Mouse (Mus musculus) heart, adult 2 months (tissue): ENCODE results near the gene Alkbh7. TPM values are rescaled to one million over a fixed set of nuclear protein-coding genes. Genes with fewer than 3 reads are reported as not detected.

Source experiments
- DNase-seq, 2 experiments: peaks; one replicate each; pipeline ENCODE4 v3.0.0; 2021
- H3K27ac ChIP-seq: fragments of 200-600 bp; 2 replicates; pipeline ENCODE4 v1.8.1; 2022
- H3K27me3 ChIP-seq: fragments of 200-500 bp; 2 replicates; pipeline ENCODE4 v1.6.1; 2012; ENCODE audit warnings: mild to moderate bottlenecking, low read length, inconsistent platforms, mixed read lengths; ENCODE audit not compliant: control insufficient read depth, insufficient read depth
- H3K36me3 ChIP-seq: fragments of 200-500 bp; 2 replicates; pipeline ENCODE4 v1.6.1; 2012; ENCODE audit warnings: low read length, inconsistent platforms; ENCODE audit not compliant: control insufficient read depth, insufficient read depth
- H3K4me1 ChIP-seq: fragments of 200-500 bp; 2 replicates; pipeline ENCODE4 v1.6.1; 2011; ENCODE audit warnings: low read length; ENCODE audit not compliant: control insufficient read depth, insufficient read depth
- H3K4me3 ChIP-seq: fragments of 200-600 bp; 2 replicates; pipeline ENCODE4 v1.8.1; 2022
- H3K79me2 ChIP-seq: fragments of 200-500 bp; replicated peaks from 2 replicates; pipeline ENCODE4 v1.6.1; 2012; ENCODE audit warnings: mild to moderate bottlenecking, inconsistent platforms, low read length, moderate library complexity, mixed read lengths; ENCODE audit not compliant: control insufficient read depth, insufficient read depth
- H3K9ac ChIP-seq: fragments of 200-500 bp; 2 replicates; pipeline ENCODE4 v1.6.1; 2012; ENCODE audit warnings: low read depth, mild to moderate bottlenecking, control low read depth, inconsistent platforms, low read length, mixed read lengths
- CTCF ChIP-seq: fragments of 200-600 bp; IDR thresholded peaks from 2 replicates; pipeline ENCODE4 v1.8.1; 2022; ENCODE audit warnings: antibody characterized with exemption, mild to moderate bottlenecking, moderate library complexity
- EP300 ChIP-seq: fragments of 200-500 bp; IDR thresholded peaks from 2 replicates; pipeline ENCODE4 v1.6.1; 2011; ENCODE audit warnings: low read depth, low read length, control low read depth; ENCODE audit not compliant: insufficient read depth
- POLR2A ChIP-seq: fragments of 200-500 bp; IDR thresholded peaks from 2 replicates; pipeline ENCODE4 v1.6.1; 2011; ENCODE audit warnings: mild to moderate bottlenecking, low read depth, low read length, control low read depth; ENCODE audit not compliant: insufficient read depth
- WGBS: fragments of 180-500 bp; shearing (Covaris S2); methylation state at CpG from one replicate; pipeline ENCODE4 v1.1.7; 2018; 5-methylcytosine and 5-hydroxymethylcytosine counted together
- intact Hi-C: fragments of 180-260 bp; cut with DNase I; formaldehyde crosslinking; loops from one replicate; pipeline ENCODE4 v1.15.1; 2025
- polyA plus RNA-seq: library from polyadenylated mRNA; depleted of rRNA; stranded (reverse); fragments of >200 nt; gene quantifications from 2 replicates; pipeline ENCODE4 v1.2.3, GENCODE M21; 2012
- total RNA-seq, 2 experiments: library from RNA; stranded (reverse); gene quantifications; 2 replicates each; pipeline ENCODE4 v1.2.3; 2021

Alkbh7 gene
- total and polyA plus RNA-seq, 3 experiments, result 65.3 to 74.5 (median 72.8) TPM

DNA sequence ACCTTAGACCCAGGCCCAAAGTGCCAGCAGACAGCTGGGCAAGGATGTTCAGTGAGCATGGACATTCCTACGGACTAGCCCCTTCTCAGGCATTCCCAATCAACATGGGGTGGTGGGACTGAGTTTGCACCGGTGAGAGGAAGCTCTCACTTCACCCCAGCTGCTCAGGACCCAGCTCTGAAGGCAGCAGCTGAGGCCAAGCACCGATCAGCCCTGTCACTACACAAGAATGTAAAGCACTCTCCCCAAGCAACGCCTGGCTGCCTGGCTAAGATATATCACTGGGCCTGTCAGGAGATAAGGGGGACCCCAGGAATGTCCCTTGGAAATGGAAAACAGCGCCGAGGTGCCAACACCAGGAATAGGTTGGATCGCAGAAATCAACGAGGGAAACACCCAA is 4.1 kb downstream of the Alkbh7 start:
- Histone ChIP-seq H3K79me2 (no peaks in the 10 kb centered on the region), H3K9ac (no peak overlapping the region), H3K27ac (no peak overlapping the region), H3K27me3 (no peaks in the 10 kb centered on the region), H3K4me1 (peaks cover 4% of the 10 kb centered on the region; the same call in 1 of the 2 replicates), H3K36me3 (no peaks in the 10 kb centered on the region), H3K4me3 (no peak overlapping the region)
- WGBS, result 20% methylated on average over 8 of the region's 8 CpGs
- TF ChIP-seq EP300, result no peak
- TF ChIP-seq CTCF, result no peak
- no peak for TF ChIP-seq POLR2A
- intact Hi-C loops, result loop anchor here (10.0 kb wide), 1 partner anchor 386 kb away; the partner anchor contains the start of gene Rpl36
- DNase-seq, result no peak

DNA sequence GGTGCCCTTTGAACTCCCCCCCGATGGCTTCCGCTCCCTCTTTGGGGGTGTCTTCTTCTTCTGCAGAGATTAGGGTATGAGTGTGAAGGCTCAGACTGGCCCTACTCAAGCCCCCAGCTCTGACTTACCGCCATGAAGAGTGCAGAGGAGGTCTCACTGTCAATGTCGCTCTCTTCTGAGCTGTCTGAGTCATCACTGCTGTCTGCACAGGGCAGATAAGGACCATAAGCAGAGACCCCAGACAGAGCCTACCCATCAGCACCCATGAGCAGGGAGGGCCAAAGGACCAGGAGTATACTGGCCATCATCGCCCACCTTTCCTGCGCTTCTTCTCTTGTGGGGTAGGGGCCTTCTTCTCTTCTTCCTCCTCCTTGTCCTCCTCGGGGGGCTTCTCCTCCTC is 6.9 kb downstream of the Alkbh7 start:
- intact Hi-C loops, result loop anchor here (10.0 kb wide), 1 partner anchor 389 kb away; the partner anchor contains the start of gene Rpl36
- no peak for DNase-seq
- H3K4me1 ChIP-seq, result 0 out of 2 replicates have a peak, but pooled peaks cover 1% of the 10 kb centered on the region
- 82% methylated on average over 7 of the region's 7 CpGs for WGBS
- no peak for TF ChIP-seq CTCF
- TF ChIP-seq EP300, result no peak
- no peak for TF ChIP-seq POLR2A
- no peak overlapping the region for H3K4me3 ChIP-seq
- H3K27me3 ChIP-seq, result no peaks in the 10 kb centered on the region
- H3K79me2 ChIP-seq, result no peaks in the 10 kb centered on the region
- H3K9ac ChIP-seq, result no peak overlapping the region
- no peak overlapping the region for H3K27ac ChIP-seq
- no peaks in the 10 kb centered on the region for H3K36me3 ChIP-seq

DNA sequence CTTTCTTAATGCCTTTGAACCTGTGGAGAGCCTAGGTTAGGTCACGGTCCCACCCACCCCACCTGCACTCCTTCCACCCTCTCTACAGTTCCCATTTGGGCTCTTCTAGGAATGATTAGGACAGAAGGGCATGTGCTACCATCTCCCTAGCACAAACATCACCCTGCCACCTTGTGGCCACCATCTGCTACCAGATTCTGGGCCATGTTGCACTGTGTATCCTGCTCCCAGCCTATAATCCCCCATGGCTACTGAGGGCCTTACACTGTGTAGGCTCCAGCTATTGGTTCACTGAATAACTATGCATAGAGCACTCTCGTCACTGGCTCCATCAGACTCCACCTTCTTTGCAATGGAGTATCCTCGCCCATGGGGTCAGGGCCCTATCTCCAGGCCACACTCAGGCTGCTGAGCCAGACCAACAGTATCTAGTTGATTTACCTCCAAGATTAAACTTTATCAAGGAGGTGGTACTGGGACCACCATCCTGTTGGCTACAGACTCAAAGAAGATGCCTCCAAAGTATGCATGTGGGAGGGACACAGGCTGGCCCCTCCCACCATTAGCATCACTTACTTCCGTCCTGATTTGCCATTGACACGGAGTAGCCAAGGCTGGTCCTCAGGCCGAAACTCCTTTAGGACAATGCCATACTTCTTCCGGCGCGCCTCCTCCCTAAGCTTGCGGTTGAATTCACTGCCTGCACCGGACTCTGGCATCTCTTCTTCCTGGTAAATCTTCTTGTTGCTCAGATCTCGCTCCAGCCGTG is 10.2 kb downstream of the Alkbh7 start:
- peaks cover 3% of the 10 kb centered on the region; the same call in 1 of the 2 replicates for H3K4me1 ChIP-seq
- TF ChIP-seq EP300 (no peak), POLR2A (no peak), CTCF (peak; percentile 36)
- H3K27me3 ChIP-seq, result no peaks in the 10 kb centered on the region
- no peak overlapping the region for H3K4me3 ChIP-seq
- no peak overlapping the region for H3K27ac ChIP-seq
- intact Hi-C loops, result loop anchor here (10.0 kb wide), 1 partner anchor 393 kb away; the partner anchor contains the start of gene Rpl36
- no peak for DNase-seq
- H3K9ac ChIP-seq, result no peak overlapping the region
- no peaks in the 10 kb centered on the region for H3K79me2 ChIP-seq
- no peaks in the 10 kb centered on the region for H3K36me3 ChIP-seq
- WGBS, result 92% methylated on average over 13 of the region's 13 CpGs

DNA sequence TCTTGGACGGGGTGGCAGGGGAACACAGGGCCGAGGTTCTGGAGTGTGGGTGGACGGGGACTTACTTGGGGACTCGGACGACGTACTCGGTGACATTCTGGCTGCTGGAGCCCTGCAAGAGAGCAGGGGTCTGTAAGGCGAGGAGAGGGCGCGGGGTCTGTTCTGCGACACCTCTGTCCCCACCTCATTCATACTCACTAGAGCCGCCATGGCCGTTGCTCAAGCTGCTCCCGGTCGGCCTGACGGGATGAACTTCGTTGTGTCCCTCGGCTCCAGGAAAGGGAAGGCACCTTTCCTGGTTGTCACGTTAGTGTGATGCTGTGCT is 13.7 kb downstream of the Alkbh7 start:
- Histone ChIP-seq H3K4me3 (peak overlapping the region; percentile 73), H3K27me3 (no peaks in the 10 kb centered on the region), H3K27ac (peak overlapping the region; percentile 79), H3K9ac (peak overlapping the region; percentile 76), H3K4me1 (peaks cover 3% of the 10 kb centered on the region; the same call in 1 of the 2 replicates), H3K36me3 (no peaks in the 10 kb centered on the region), H3K79me2 (no peaks in the 10 kb centered on the region)
- no peak for DNase-seq
- intact Hi-C loops, result loop anchor here (1.0 kb wide), 2 partner anchors 20 to 21 kb away; partner anchors contain the start of genes Clpp and Khsrp
- WGBS, result under 1% methylated on average over 19 of the region's 19 CpGs
- TF ChIP-seq EP300 (no peak), POLR2A (no peak), CTCF (no peak)

DNA sequence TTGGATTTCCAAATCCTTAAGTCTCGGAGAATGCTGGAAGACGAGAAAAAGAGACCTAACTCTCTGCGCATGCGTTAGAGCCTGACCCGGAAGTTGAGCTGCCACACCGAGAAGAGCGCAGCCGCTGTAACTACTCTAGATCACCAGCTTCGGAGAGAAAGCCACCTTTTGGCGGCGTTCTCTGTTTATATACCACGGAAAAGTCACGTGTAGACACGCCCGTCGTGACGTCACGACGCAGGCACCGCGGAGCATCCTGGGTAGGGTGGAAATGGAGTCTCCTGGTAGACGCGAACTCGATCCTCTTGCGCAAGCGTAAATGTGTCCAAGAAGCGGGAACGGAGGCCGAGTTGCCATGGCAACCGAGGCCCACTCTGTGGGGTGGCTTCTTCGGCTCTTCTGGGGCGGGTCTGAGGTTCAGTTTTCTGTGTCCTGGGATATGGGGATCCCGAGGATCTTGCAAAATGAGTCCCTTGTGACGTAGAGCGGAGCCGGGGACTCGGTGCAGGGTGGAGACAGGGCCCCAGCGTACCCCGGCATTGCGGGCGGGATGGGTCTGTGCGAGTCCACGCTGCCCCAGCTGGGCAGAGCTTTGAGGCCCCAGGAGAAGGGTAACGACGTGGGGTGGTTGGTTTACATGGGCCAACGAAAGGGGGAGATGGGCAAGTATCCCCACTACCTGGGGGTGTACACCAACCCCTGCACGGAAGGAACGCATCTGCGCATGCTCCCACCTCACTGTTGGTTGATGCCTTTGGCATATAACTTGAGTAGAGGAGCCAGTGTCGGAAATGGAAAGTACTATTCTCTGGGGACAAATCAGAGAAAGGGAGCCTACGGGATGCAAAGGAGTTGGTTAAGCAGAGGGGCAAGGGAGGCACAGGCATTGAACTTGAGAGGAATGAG is 14.3 kb downstream of the Alkbh7 start, which contains the start of the genes Gtf2f1 and Gm17949:
Gtf2f1 (minus strand) TSS at position 53 of the 906 bp plus-strand sequence.
Gm17949 (plus strand) TSS at position 234 of the 906 bp plus-strand sequence.
- H3K4me3 ChIP-seq, result peak within 1 kb of the TSS; percentile 73
- H3K79me2 ChIP-seq, result no peaks in the 10 kb centered on the region
- WGBS, result under 1% methylated on average over 51 of the region's 51 CpGs
- peak within 1 kb of the TSS; percentile 76 for H3K9ac ChIP-seq
- peak; percentile 91 to 92 for DNase-seq
- intact Hi-C loops, result loop anchor here (1.0 kb wide), 2 partner anchors 20 to 21 kb away; partner anchors contain the start of genes Clpp and Khsrp
- TF ChIP-seq POLR2A (peak; percentile 100), CTCF (peak; percentile 29; the same call in 1 of the 2 replicates), EP300 (peak; percentile 95; the same call in 1 of the 2 replicates)
- no peaks in the 10 kb centered on the region for H3K36me3 ChIP-seq
- H3K27ac ChIP-seq, result peak within 1 kb of the TSS; percentile 86
- no peaks in the 10 kb centered on the region for H3K27me3 ChIP-seq
- H3K4me1 ChIP-seq, result peaks cover 3% of the 10 kb centered on the region; the same call in 1 of the 2 replicates
